Mouse (Mus musculus): ENCODE measurements around the gene Cops2.

- no peak for TF ChIP-seq CTCF (IDR thresholded peaks at IDR 0.05; ENCODE audit: borderline replicate concordance, insufficient read depth, low read length)
- no peak for TF ChIP-seq POLR2A (IDR thresholded peaks at IDR 0.05; ENCODE audit: low read depth, low read length)
These were observed 27.1 kb upstream of the Cops2 start for GRCm38 (mm10) chr2:125885891-125886576.

Measured in embryonic fibroblast, embryonic 13.5 days (primary cell).